Mouse (Mus musculus) olfactory bulb, adult 2 months (tissue): ENCODE data around the gene Rnpepl1. TPM values are rescaled to one million over a fixed set of nuclear protein-coding genes. Genes with fewer than 3 reads are reported as not detected.

Experiments
- H3K27ac ChIP-seq: fragments of 200-500 bp; 2 replicates; pipeline ENCODE4 v1.5.1; 2012; ENCODE audit warnings: low read depth, low read length; ENCODE audit not compliant: insufficient read depth
- H3K4me1 ChIP-seq: fragments of 200-500 bp; 2 replicates; pipeline ENCODE4 v1.6.1; 2012; ENCODE audit warnings: low read length; ENCODE audit not compliant: control insufficient read depth, insufficient read depth
- H3K4me3 ChIP-seq: fragments of 200-500 bp; 2 replicates; pipeline ENCODE4 v1.5.1; 2012; ENCODE audit warnings: mild to moderate bottlenecking, low read depth, low read length, moderate library complexity; ENCODE audit not compliant: insufficient read depth
- CTCF ChIP-seq: fragments of 200-500 bp; IDR thresholded peaks from 2 replicates; pipeline ENCODE4 v1.5.1; 2012; ENCODE audit warnings: low read depth, mild to moderate bottlenecking, low read length, moderate library complexity; ENCODE audit not compliant: insufficient read depth
- POLR2A ChIP-seq: fragments of 200-500 bp; IDR thresholded peaks from 2 replicates; pipeline ENCODE4 v1.6.1; 2012; ENCODE audit warnings: mild to moderate bottlenecking, low read depth, low read length, moderate library complexity; ENCODE audit not compliant: insufficient read depth
- WGBS: fragments of 180-500 bp; shearing (Covaris S2); methylation state at CpG from one replicate; pipeline ENCODE4 v1.1.7; 2018; 5-methylcytosine and 5-hydroxymethylcytosine counted together
- polyA plus RNA-seq: library from polyadenylated mRNA; stranded (reverse); fragments of >200 nt; gene quantifications from 2 replicates; pipeline ENCODE4 v1.2.4, GENCODE M21; 2012; ENCODE audit warnings: low replicate concordance; ENCODE audit not compliant: missing spikeins, insufficient read depth, insufficient read length

Gene Rnpepl1
- polyA plus RNA-seq, 1 experiment = not detected

DNA sequence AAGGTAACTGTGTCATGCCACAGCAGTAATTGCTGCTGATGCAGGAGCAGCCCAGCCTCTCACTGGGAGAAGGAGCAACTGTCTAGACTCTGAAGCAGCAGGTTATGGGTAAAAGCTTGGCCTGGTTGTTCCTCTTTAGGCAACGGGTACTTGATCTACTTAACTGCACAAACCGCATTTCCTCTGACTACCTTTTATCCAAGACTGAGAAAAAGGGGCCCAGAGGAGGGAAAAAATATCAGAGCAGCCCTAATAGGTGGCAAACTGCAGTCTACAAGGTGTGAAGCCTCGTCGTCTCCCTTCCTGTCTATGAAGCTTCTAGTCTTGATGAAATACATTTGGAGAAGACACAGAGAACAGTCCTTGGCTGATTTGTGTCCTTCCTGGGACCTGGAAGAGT is 23.0 kb downstream of the Rnpepl1 start:
- Histone ChIP-seq H3K4me3 (peak overlapping the region; percentile 73), H3K27ac (peak overlapping the region; percentile 98), H3K4me1 (peaks cover 14% of the 10 kb centered on the region)
- TF ChIP-seq CTCF (no peak), POLR2A (no peak)
- WGBS = 76% methylated on average over 4 of the region's 4 CpGs

- TF ChIP-seq POLR2A (peak; percentile 59), CTCF (0 out of 2 replicates have a peak, but pooled peaks have one; percentile 20)
- WGBS = under 1% methylated on average over 45 of the region's 45 CpGs
- Histone ChIP-seq H3K4me3 (peak within 1 kb of the TSS; percentile 73), H3K4me1 (peaks cover 14% of the 10 kb centered on the region), H3K27ac (peak within 1 kb of the TSS; percentile 98)
Measured at GRCm38 (mm10) chr1:92934182-92934827, 23.7 kb downstream of the Rnpepl1 start, which contains the start of gene Capn10. Capn10 (plus strand) TSS chr1:92934376.

DNA sequence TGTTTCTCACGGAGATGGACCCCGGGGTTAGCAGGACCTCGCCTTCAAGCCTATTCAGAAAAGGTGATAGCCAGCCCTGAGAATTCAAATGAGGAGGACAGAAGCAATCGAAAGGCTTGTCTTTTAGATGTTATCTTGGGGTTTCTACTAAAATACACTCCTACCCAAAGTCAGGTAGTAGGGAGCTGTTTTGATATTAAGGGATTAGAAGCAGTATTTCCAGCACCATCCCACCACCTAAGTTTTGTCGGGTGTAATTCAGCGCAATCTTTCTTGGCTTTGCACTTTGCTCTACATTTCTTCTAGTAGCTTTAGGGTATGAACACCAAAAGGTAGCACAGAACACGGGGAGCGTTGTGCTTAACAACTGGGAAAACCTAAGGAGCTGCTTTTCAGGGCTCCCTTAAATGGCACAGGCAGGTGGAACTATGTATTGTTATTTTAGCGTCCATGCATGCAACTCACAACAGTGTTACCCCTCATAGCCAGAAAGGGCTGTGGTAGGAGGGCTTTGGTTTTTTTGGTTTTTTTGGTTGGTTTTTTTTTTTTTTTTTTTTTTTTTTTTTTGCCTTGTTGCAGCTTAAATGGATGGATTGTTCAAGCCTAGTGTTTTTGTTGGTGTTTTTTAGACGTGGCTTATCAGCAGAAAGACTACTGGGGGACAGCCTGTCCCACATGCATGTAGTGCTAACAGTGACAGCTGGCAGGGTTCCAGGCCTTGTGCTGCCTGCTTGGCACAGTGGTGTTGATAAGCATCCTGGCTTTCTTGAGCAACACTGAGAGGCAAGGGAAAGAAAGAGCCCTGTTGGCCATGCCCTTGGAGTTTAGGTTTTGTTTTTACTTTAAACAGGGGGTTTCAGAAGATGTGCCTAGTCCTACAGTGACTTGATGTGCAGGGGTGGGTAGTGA is 24.7 kb downstream of the Rnpepl1 start:
- H3K27ac ChIP-seq = 0 out of 2 replicates have a peak overlapping the region, but pooled peaks have one; percentile 34
- WGBS = 2% methylated on average over 10 of the region's 10 CpGs
- peaks cover 14% of the 10 kb centered on the region for H3K4me1 ChIP-seq
- TF ChIP-seq POLR2A (no peak), CTCF (no peak)
- peak overlapping the region; percentile 73 for H3K4me3 ChIP-seq

GRCm38 (mm10) chr1:92935977-92936376 is 25.4 kb downstream of the Rnpepl1 start:
- no peak for TF ChIP-seq CTCF
- TF ChIP-seq POLR2A = no peak
- WGBS = 14% methylated on average over 2 of the region's 2 CpGs
- Histone ChIP-seq H3K27ac (no peak overlapping the region), H3K4me1 (peaks cover 14% of the 10 kb centered on the region), H3K4me3 (0 out of 2 replicates have a peak overlapping the region, but pooled peaks have one; percentile 19)

DNA sequence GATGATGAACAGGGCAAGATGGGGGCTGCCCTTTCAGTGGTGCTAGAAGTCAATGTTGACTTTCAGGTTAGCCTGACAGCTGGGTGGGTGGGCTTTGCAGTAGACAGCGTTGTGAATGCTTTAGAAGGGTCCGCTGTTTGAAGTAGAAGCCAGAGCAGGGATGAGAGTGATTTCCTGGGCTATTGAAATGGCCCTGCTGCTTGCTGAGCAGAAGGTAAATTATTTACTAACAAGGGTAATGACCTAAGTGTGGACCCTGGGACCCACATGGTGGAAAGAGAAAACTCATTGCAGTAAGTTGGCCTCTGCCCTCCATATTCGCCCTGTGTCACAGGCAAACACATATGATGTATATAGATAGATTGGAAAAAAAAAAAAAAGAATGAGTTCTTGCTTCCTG is 25.9 kb downstream of the Rnpepl1 start:
- 78% methylated on average over 3 of the region's 3 CpGs for WGBS
- TF ChIP-seq CTCF (no peak), POLR2A (no peak)
- H3K4me3 ChIP-seq = no peak overlapping the region

GRCm38 (mm10) chr1:92937797-92938196 is 27.2 kb downstream of the Rnpepl1 start:
- Histone ChIP-seq H3K4me1 (peaks cover 14% of the 10 kb centered on the region), H3K27ac (no peak overlapping the region), H3K4me3 (no peak overlapping the region)
- TF ChIP-seq CTCF (no peak), POLR2A (no peak)
- 97% methylated on average over 3 of the region's 3 CpGs for WGBS

More for the DNA sequence above, 25.9 kb downstream of the Rnpepl1 start:
- peaks cover 14% of the 10 kb centered on the region for H3K4me1 ChIP-seq
- no peak overlapping the region for H3K27ac ChIP-seq

DNA sequence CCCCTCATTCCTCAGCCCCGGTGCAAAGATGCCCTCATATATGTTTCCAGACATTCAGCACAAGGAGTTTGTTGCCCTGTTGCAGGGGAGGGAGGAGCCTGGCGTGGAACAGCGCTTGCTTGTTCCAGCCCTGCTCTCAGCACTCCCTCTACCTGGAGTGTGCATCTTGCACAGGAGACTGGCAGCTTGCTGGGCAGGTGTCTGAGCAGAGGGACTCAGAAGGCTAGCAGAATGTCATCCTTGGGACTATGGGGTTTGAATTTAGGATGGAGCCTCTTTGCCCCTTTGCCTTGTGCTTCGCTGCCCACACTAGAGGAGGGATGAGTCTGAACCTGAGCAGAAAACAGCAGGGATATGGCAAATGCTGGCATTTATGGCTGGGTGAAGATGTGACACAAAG is 29.2 kb downstream of the Rnpepl1 start:
- 97% methylated on average over 4 of the region's 4 CpGs for WGBS
- TF ChIP-seq CTCF (no peak), POLR2A (no peak)
- Histone ChIP-seq H3K27ac (no peak overlapping the region), H3K4me1 (peaks cover 12% of the 10 kb centered on the region), H3K4me3 (no peak overlapping the region)

DNA sequence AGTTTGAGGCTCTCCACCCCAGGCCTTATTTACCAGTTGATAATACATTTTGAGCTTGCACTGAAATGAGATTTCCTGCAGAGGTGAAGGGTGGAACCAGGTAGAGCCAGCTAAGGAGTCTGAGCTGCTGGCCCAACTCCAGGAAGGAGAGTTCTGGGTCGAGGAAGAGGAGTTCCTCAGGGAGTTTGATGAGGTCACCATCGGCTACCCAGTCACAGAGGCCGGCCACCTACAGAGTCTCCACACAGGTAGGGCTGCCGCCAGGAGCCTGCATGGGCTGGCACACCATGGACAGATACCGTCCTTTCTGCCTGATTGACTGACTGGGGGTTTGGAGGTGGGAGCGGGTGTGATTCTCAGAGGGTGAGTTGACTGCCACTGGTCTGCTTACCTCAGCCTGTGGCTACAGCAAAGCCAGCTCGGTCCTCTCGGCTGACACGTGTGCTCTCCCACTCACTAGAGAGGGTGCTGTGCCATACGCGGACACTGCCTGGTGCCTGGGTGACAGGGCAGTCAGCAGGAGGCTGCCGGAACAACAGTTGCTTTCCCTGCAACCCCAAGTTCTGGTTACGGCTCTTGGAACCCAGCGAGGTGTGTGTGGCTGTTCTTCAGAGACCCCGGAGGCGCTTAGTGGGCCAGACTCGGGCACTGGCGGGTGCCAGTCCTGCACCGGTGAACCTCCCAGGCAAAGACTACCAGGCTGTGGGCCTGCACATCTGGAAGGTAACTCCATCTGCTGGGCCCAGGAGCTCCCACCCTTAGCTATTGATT is 32.8 kb downstream of the Rnpepl1 start:
- no peak for TF ChIP-seq CTCF
- Histone ChIP-seq H3K27ac (no peak overlapping the region), H3K4me1 (no peaks in the 10 kb centered on the region), H3K4me3 (no peak overlapping the region)
- 92% methylated on average over 19 of the region's 19 CpGs for WGBS
